Mouse (Mus musculus) embryonic fibroblast, embryonic 13.5 days (primary cell): Measurements from ENCODE around the gene Rab14.

Experiments
- CTCF ChIP-seq: IDR thresholded peaks from 2 replicates; pipeline ENCODE4 v1.5.1; 2011; ENCODE audit warnings: mild to moderate bottlenecking, control low read depth, low read length, moderate library complexity, borderline replicate concordance; ENCODE audit not compliant: insufficient read depth
- POLR2A ChIP-seq: IDR thresholded peaks from 2 replicates; pipeline ENCODE4 v1.6.1; 2011; ENCODE audit warnings: low read depth, mild to moderate bottlenecking, control low read depth, low read length, moderate library complexity

- no peak for TF ChIP-seq CTCF
- no peak for TF ChIP-seq POLR2A
Observed at GRCm38 (mm10) chr2:35215363-35215762, 14.4 kb upstream of the Rab14 start.
